Mouse (Mus musculus) adrenal gland, adult (tissue): ENCODE measurements at regions not wholly inside any gene's neighbourhood (a gene's known extent, or its start where the extent isn't known, plus 50 kb on each side); places are given as distances from the start of the nearest gene placed in this dataset.
A peak's percentile ranks its signal among the peaks of the same experiment; 100 is the strongest.
"Not testable (repeated sequence)": the region's sequence is repeated elsewhere in the genome, so short reads cannot be mapped to it uniquely, and the experiment has no call there.

Source experiments
- DNase-seq, 2 experiments: peaks; one replicate each; pipeline ENCODE4 v3.0.0; 2022 to 2023; ENCODE audit warnings: low spot score in 1 of 2; ENCODE audit not compliant: inconsistent age in 2 of 2

GRCm38 (mm10) chr16:50533881-50534280 lies 57.1 kb downstream of the Ccdc54 start:
- no peak for DNase-seq

DNA sequence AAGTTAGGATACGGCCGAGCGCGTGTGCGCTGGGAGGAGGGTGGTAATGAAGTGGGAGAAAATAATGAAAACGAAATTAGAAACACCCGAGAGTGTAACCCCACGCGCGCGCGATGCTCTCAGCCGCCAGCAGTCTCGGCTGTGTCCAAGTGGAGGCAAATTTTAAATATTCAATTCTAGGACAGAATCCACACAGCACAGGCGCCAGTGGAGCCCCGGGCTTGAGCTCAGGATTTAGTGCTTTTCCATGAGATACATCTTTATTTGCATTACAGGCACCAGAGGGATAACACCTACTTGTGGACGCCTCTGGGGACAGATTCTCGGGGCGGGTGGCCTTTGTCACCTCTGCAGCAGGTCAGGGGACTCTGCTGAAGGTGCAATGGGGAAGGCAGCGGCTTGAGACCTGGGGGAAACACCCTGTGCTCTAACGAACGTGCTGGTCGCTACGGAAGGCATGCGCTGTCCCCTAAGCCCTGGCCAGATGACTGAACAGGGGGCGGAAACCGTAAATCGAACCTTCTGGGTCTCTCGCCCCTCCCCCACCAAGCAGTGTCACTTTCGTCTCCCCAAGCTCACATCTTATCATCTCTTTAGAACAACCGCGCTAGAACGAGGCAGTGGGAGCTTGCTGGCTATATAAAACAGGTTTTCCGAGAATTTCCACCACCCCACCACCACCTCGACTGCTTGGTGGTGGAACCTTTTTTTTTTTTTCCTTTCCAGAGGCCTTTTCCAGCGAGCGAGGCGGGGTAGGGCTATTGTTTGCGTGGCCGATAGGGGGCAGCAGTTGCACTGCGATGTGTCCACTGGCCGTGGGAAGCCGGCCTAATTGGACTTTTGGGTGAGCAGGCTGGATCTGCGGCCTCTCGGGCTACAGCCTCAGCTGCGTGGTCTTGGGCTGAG lies 61.2 kb downstream of the Ccdc54 start:
- peak; percentile 88 to 96 for DNase-seq

GRCm38 (mm10) chr16:50528677-50529510 lies 62.1 kb downstream of the Ccdc54 start:
- DNase-seq = peak; percentile 86 to 95

DNA sequence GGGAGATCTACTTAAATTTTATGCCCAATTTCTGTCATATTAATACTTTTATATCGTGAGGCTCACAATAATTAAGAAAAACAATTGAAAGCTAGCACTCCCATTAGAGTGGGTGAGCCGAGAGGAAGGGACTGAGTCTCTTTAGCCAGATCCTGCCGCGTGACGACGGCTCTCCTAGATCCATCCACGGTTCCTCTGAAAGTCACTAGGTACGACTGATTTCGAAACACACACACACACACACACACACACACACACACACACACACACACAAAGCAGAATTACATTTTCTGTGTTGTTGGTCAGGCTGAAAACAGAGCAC lies 62.6 kb downstream of the Ccdc54 start:
- DNase-seq = no peak

DNA sequence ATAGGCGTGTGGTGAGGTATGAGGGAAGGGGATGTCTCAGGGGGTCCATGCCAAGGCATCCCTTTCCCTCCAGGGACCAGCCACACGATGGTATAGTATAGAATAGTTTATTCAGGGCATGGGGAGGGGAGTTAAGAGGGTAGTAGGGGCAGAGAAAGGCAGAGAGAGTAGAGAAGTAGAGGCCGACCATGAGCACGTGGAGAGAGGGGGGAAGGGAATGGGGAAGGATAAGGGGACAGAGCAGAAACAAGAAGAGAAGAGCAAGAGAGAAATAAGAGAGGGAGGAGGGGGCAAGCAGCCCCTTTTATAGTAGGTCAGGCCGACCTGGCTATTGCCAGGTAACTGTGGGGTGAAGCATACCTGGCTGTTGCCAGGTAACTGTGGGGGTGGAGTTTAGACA lies 64.0 kb downstream of the Ccdc54 start:
- not testable (repeated sequence) for DNase-seq

DNA sequence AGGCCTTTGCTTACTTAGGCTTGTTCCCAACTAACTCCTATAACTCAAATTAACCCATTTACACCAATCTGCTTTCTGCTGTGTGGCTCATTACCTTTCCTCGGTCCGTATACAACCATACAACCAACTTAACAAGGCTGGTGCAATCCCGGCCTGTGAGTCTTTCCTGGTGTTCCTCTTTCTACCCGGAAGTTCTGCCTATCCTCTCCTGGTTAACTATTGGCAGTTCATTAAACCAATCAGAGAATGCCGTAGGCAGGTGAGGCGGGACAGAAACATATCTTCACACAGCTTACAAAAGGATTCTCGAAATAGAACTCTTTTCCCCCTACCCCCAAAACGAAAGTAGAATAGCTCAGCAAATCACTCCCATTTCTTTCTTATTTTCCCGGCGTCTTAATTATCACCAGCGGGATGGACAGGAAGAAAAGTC lies 65.0 kb downstream of the Ccdc54 start:
- DNase-seq = no peak

- DNase-seq = no peak
Measured at GRCm38 (mm10) chr16:50525504-50525903, 65.5 kb downstream of the Ccdc54 start.

- DNase-seq = no peak
Measured at GRCm38 (mm10) chr16:50519610-50520009, 71.3 kb downstream of the Ccdc54 start.

- no peak for DNase-seq
Measured at GRCm38 (mm10) chr16:50516579-50516978, 74.4 kb downstream of the Ccdc54 start.

DNA sequence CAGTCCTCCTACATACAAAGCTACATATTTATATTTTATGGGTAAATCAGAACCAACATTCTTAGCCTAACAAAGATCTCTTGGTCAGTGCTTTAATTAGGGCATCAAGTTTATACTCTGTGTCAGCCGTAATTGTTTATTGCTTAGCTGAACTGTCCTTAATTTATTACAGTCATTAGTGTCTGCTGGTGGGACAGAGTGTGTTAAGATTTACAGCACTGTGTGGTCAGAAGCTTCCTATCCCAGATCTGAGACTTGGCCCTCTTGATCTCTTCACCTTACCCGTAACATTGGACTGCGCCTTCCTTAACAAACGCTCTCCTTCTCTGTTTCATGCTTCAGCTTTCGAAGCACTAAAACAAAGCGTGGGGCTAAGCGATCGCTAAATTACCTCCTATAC lies 75.9 kb downstream of the Ccdc54 start:
- no peak for DNase-seq

- DNase-seq = no peak
Measured at GRCm38 (mm10) chr16:50512080-50512479, 78.9 kb downstream of the Ccdc54 start.

- no peak for DNase-seq
Measured at GRCm38 (mm10) chr16:50509529-50509895, 77.3 kb upstream of the Bbx start.

DNA sequence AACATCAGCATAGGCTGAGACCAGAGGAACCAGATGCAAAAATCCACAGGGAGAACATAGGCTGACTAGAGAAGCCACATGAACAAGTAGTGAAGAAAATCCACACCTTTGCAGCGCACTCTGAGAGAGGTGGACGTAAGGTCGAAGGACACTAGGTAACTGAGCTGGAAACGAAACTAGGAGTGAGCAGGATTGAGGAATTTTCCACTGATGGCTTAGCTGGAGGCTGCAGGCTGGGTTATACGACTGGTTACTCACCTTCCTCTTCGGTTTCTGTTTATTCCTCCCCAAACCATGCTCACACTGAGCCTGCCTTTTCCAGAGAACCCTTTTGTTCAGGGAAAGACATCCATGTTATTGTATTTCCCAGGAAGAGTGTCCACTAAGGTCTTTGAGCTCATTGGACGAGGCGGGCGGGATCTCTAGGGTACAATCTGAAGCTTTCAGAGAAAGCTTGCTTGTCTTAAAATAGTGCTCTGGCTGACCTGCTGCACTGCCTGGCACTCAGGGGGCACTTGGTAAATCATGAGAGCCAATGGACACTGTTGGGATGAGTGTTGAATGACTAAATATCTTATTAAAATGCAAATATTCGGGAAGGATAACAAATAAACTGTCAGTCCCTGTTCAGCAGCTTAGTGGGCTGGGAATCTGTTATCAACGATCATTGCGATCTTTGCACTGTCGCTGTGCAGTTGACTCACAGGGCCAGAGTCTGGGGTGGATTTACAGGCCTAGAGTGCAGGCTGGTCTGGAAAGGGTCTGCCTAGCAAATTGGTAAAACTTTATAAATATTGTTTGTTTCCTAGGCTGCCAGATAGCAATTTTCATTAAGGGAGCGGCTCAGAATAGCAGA lies 76.7 kb upstream of the Bbx start:
- DNase-seq = no peak

GRCm38 (mm10) chr16:50504619-50505018 lies 72.4 kb upstream of the Bbx start:
- DNase-seq = no peak

DNA sequence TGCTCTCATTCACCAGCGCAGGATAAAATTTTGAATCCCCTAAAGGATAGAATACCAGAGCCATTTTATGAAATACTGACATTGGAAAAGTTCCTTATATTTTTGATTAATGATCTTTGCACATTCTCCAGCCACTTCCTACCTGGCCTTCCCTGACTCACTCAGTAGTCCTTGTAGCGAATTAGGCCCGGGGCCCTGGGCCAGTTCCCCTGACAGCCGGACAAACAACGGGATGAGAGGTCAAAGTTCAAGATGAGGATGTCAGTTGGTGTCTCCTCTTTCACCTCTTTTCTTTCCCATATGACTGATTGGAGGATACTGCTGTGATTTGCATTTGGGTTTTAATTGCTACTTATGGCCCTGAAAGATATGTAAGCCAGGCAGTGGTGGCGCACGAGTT lies 66.7 kb upstream of the Bbx start:
- DNase-seq = no peak

GRCm38 (mm10) chr16:50493662-50494061 lies 61.5 kb upstream of the Bbx start:
- DNase-seq = no peak

DNA sequence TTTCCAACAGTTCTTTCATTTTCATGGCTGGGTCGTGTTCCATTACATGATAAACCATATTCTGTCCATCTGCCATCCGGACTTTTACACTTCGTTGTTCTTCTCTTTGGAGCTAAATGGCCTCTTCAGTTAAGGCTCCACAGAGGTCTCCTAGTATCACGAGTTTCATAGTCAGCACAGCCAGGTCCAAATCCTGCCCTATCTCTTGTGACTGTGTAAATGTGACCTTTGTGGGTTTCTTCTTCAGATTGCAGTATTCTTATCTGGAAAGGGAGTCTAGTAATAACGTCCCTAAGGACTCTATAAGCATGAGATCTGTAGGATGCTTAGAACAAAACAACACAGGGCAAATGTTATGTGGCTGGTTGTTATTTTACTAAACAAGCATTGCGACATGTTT lies 57.1 kb upstream of the Bbx start:
- no peak for DNase-seq

DNA sequence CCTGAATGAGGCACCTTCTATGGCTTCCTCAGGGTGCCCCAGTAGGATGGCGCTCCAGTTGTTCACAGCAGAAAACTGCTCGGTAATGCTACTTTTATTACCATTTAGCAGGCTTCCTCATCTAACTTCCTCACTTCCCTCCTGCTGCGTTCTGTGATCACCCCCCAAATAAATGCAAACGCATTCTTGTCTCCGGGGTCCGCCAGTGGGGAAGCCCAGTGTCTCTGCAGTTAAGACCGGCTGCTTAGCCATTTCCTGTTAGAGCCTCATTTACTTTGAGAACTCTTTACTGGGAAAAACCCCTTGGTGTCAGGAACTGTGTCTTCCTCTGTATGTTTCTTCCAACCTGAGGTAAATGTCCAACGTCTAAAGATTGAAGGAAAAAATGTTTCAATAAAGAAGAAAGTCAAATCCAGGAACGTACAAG lies 50.2 kb upstream of the Bbx start:
- no peak for DNase-seq
